Mouse (Mus musculus): ENCODE data around the gene B3galnt1. TPM values are rescaled to one million over a fixed set of nuclear protein-coding genes. Genes with fewer than 3 reads are reported as not detected.
"Not testable (repeated sequence)": the region's sequence is repeated elsewhere in the genome, so short reads cannot be mapped to it uniquely, and the experiment has no call there.

Gene B3galnt1
- polyA plus RNA-seq, 1 experiment = 4.5 TPM

- DNase-seq (ENCODE audit: low read depth, low spot score) = no peak
- 94% methylated on average over 11 of the region's 11 CpGs for WGBS
Measured at GRCm38 (mm10) chr3:69575577-69575976, 23.2 kb downstream of the B3galnt1 start.

DNA sequence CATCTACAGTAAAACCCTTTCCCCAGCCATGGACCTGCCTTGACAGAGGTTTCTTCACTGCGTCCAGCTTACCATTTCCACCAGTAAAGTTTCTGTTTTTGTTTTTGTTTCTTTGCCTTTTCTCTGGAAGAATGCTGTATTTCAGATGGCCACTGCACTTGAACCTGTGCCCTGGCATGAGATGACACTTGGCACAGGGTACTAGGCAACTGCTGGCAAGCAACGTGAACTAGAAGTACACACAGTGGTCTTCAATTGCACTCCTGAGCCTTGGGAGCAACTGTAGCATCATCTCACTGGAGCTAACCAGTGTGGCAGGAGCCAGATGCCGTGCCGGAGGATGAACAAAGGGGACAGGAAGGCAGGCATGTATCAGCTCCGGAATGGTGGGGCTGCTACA is 26.2 kb downstream of the B3galnt1 start:
- WGBS = 90% methylated on average over 5 of the region's 5 CpGs
- DNase-seq (ENCODE audit: low read depth, low spot score) = no peak

GRCm38 (mm10) chr3:69565586-69565985 is 33.2 kb downstream of the B3galnt1 start:
- 93% methylated on average over 1 of the region's 1 CpGs for WGBS
- DNase-seq (ENCODE audit: low read depth, low spot score) = not testable (repeated sequence)

GRCm38 (mm10) chr3:69563406-69563805 is 35.4 kb downstream of the B3galnt1 start:
- WGBS = 58% methylated on average over 6 of the region's 6 CpGs
- DNase-seq (ENCODE audit: low read depth, low spot score) = no peak

- whole genome bisulfite sequencing = 80% methylated on average over 5 of the region's 5 CpGs
- DNase-seq (ENCODE audit: low read depth, low spot score) = no peak
Measured at GRCm38 (mm10) chr3:69561686-69562085, 37.1 kb downstream of the B3galnt1 start.

GRCm38 (mm10) chr3:69559975-69560330 is 38.8 kb downstream of the B3galnt1 start:
- WGBS = 64% methylated on average over 7 of the region's 7 CpGs
- no peak for DNase-seq (ENCODE audit: low read depth, low spot score)

DNA sequence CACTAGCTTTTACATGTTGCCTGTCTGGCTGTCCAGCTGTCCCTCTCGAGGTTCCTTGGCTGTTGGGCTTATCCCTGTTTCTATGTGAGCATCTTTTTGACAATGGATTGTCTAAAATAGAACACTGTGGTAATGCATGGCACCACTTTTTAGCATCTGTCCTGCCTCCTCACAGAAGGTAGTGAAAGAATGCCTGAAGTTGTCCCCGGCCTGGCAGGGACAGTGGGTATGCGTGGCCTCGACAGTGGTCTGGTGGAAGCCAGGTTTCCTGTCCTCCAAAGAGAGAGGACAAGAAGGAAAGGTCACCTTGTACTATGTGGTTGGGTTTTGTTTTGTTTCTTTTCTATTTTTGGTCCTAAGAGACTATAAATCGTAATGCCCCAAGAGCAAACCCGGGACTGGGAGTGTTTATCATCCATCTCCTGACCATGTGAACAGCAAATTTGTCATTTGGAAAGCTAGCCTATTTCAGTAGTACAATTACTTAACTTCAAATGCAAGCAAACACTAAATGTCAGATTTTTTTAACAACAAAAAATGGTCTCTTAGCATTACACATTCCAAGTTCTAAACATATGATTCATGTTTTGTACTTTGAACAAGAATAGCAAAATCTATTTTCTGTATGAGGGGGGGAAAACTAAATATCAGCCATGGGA is 39.3 kb downstream of the B3galnt1 start:
- DNase-seq (ENCODE audit: low read depth, low spot score) = no peak
- WGBS = 68% methylated on average over 6 of the region's 6 CpGs

DNA sequence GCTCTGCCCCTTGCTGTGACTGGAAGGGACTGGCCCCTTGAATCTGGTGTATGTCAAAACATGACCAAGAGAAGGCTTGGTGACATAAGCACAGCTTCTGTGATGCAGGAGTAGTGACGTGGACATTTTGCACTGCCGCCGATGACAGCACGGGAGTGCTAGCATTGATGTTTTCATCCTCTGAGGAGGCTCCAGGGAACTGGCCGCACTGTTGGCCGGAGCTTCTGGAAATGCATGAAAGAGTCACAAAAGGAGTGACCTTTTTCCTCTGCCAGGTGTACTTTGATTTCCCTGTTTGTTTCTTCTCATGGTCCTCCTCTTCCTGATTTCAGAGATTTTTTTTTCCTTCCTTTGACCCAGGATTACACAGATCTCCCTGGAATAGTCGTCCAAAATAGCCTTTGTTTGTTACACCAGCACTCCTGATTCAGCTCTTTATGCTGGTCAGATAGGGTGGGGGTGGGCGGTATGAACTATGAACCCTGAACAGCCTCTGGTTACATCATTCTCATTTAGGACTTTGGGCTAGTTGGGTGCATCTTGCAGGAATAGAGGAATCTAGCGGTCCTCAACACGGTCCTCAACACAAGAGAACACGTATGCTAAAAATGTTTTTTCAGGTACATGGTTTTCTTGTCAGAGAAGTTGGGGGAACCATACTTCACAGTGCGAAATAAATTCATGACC is 42.5 kb downstream of the B3galnt1 start:
- WGBS = 82% methylated on average over 12 of the region's 12 CpGs

DNA sequence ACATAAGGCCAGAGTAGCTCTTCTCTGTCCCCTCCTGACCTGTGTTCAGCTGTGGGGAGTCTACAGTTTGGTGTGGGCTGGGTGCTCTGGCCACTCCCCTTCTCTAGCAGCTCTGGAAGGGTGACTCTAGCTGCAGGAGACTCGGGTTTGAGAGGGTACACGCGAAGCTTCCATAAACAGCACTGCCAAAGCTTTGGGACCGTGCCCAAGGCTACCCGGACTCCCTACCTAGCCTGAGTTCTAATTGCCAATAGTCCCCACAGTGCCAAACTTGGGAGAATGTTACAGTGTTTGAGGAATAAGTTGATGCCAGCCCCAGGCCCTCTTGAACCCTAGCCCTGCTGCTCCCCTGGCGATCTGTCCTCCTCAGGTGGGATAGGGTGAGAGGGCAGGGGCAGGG is 43.2 kb downstream of the B3galnt1 start:
- WGBS = 72% methylated on average over 6 of the region's 6 CpGs
- no peak for DNase-seq (ENCODE audit: low read depth, low spot score)

More for the DNA sequence above, 42.5 kb downstream of the B3galnt1 start:
- DNase-seq (ENCODE audit: low read depth, low spot score) = no peak

DNA sequence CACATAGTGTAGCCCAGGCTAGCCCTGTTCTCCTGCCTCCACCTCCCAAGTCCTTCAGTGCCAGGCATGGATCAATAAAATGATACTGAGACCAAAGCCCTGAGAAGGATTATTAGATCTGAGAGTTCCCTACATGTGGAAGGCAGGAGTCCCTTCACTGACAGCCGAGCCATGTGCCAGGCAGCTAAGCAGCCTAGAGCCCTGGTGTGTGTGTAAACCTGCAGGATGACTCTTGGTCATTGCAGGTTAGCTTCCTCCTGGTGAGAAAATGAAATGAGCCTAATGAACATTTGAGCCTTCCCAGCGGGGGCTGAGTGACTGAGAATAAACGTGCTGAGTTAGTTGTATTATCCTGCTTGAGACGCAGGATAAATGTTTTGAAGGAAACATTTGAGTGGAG is 49.2 kb downstream of the B3galnt1 start:
- no peak for DNase-seq (ENCODE audit: low read depth, low spot score)
- 78% methylated on average over 4 of the region's 4 CpGs for WGBS

DNA sequence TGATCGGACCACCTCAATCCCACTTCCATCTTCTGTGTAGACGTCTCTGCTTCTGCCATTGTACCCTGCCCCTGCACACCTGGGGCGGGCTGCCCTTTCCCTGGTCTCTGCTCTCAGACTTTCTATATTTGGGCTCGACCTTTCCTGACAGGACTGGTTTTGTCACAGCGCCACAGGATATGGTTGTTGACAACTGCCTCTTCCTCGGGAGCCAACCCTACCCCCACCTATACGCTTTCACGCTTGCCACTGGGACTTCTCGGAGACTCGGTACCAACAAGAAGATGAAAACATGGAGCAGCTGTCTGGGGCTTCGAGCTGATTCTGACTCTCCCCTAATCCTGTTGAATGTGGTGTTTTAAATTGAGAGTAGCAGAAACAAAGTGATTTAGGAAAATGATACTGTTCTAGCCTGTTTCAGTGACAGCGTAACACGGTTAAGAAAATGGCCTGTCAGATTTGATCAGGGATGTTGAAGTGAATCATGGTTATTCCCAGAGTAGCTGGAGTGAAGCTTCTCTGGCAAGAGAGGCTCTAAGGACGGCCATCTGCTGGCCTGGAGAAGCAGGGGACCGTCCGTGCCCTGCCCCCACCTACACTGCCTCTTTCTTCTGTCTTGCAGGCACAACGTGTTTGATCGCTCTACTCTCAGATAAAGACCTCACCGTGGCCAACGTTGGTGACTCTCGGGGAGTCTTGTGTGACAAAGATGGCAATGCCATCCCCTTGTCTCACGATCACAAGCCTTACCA is 49.9 kb downstream of the B3galnt1 start:
- 76% methylated on average over 22 of the region's 22 CpGs for WGBS
- no peak for DNase-seq (ENCODE audit: low read depth, low spot score)

- WGBS = 73% methylated on average over 5 of the region's 5 CpGs
- DNase-seq (ENCODE audit: low read depth, low spot score) = no peak
Measured at GRCm38 (mm10) chr3:69545017-69545416, 53.7 kb downstream of the B3galnt1 start.

- 74% methylated on average over 1 of the region's 1 CpGs for WGBS
Measured at GRCm38 (mm10) chr3:69543730-69544129, 55.0 kb downstream of the B3galnt1 start.

GRCm38 (mm10) chr3:69542962-69543361 is 55.8 kb downstream of the B3galnt1 start:
- 77% methylated on average over 8 of the region's 8 CpGs for WGBS
- no peak for DNase-seq (ENCODE audit: low read depth, low spot score)

More at GRCm38 (mm10) chr3:69543730-69544129, 55.0 kb downstream of the B3galnt1 start:
- DNase-seq (ENCODE audit: low read depth, low spot score) = no peak

DNA sequence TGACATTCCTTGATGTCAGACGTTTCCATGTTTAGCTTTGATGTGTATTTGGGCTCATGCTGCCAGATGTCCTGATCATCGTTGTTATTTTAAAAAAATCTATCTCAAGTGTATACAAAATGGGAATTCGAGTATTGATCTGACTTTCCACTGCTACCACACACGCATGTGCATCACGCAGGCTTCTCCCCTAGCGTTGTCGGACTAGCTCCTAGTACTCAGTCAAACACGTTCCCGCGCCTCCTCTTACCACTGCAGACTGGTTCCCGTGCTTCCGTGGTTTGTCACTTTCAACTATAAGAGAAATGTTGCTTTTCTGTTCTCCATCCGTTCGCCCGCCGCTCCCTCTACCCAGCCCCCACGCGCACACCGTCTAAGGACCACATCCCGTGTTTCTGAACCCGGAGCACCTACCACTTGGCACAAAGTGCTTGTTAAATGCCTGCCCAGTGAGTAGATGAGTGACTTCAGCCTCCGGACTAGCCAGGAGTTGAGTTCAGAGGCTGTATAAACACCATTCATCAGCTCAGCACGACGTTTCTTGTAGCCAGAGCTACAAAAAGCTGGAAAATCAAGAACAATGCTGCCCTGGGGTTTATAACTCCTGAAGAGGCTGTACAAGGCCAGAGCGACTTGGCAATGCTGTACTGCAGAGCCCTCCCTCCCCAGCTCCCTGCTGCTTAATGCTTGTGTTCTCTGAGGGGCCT is 62.7 kb downstream of the B3galnt1 start:
- no peak for DNase-seq (ENCODE audit: low read depth, low spot score)
- 70% methylated on average over 25 of the region's 25 CpGs for WGBS

- WGBS = 89% methylated on average over 10 of the region's 10 CpGs
- no peak for DNase-seq (ENCODE audit: low read depth, low spot score)
Measured at GRCm38 (mm10) chr3:69535486-69535885, 63.3 kb downstream of the B3galnt1 start.

DNA sequence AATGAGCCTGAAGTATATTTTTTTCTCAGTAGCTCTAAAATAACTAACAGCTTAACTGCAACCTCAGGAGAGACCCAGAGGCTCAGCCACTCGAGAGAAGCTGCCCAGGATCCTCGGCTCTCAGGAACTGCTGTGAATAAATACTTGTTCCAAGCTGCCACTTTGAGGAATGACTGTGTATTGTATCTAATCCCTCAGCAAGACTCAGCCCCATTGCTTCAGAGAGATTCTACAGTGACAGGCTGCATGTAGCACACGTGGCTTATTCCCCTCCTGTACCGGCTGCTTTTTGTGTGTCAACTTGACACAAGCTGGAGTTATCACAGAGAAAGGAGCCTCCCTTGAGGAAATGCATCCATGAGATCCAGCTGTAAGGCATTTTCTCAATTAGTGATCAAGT is 66.1 kb downstream of the B3galnt1 start:
- WGBS = 69% methylated on average over 4 of the region's 4 CpGs
- DNase-seq (ENCODE audit: low read depth, low spot score) = no peak

DNA sequence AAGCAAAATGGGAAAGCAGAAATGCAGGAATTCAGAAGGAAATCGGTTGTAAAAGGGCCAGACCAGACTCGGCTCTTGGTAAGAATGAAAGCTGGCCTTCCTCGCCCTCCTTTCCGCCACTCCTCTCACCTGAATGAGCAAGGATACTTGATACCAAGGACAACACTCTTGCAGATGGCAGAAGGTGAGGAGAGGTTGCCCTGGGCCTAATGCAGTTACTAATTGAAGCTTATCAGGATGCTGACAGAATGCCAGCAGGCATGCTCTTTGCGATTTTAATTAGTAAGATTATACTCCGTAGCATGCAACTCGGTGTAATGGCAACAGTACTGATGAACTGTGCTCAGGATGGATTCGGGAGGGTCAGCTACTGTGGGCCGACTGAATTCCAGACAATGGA is 67.2 kb downstream of the B3galnt1 start:
- no peak for DNase-seq (ENCODE audit: low read depth, low spot score)
- 89% methylated on average over 9 of the region's 9 CpGs for WGBS

DNA sequence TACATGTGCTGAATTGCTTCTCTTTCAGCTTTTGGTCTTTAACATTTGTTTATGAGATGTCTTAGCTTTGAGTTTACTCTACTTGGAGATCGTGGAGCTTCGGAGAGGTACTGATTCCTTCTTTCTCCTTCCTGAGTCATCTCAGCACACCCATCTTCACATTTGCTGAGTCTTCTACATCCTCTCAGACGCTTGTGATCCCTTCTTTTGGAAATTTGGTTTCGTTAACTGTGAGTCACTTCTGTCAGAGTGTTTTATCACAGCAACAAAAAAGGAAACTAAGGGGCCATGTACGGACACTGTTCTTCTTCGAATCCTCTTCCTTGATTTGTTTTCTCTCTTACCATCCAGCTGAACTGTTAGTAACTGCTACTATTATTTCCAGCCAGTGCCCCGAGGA is 69.2 kb downstream of the B3galnt1 start:
- 61% methylated on average over 7 of the region's 7 CpGs for WGBS
- no peak for DNase-seq (ENCODE audit: low read depth, low spot score)

DNA sequence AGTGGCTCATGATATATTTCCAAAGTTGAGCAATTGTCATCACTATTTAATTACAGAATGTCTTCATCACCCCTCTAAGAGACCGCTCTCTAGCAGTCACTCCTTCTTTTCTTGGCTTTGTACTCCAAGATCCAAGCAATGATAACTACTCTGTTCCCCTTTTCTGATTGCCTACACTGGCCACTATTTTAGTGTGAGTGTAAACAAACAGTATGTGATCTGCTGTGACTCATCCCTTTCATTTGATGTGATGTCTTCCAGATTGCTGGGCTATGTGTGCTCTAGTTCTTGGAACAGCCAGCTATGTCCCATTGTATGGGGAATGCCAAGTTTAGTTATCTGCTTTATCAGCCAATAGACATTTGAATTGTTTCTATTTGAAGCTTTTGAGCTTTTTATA is 71.4 kb downstream of the B3galnt1 start:
- DNase-seq (ENCODE audit: low read depth, low spot score) = no peak
- WGBS = 88% methylated on average over 1 of the region's 1 CpGs
